Mouse (Mus musculus) intestine, embryonic 16.5 days (tissue): Measurements from ENCODE around the gene Zfp445. TPM values are rescaled to one million over a fixed set of nuclear protein-coding genes. Genes with fewer than 3 reads are reported as not detected.
A peak's percentile ranks its signal among the peaks of the same experiment; 100 is the strongest.
"Not testable (repeated sequence)": the region's sequence is repeated elsewhere in the genome, so short reads cannot be mapped to it uniquely, and the experiment has no call there.

Source experiments
- ATAC-seq: fragments of 200-750 bp; cut with Nextera tagmentation; 2 replicates; pipeline ENCODE4 v1.8.0; 2017; ENCODE audit warnings: moderate TSS enrichment, moderate library complexity
- H3K27ac ChIP-seq: fragments of 300-500 bp; sonication (generic); 2 replicates; pipeline ENCODE4 v1.5.1; 2014; ENCODE audit warnings: mild to moderate bottlenecking, low read length
- H3K27me3 ChIP-seq: fragments of 300-500 bp; sonication (generic); replicated peaks from 2 replicates; pipeline ENCODE4 v1.6.1; 2014; ENCODE audit warnings: low read length, control low read depth, mixed read lengths; ENCODE audit not compliant: control insufficient read depth, insufficient read depth
- H3K36me3 ChIP-seq: fragments of 300-500 bp; sonication (generic); 2 replicates; pipeline ENCODE4 v1.6.1; 2014; ENCODE audit warnings: low read length, control low read depth; ENCODE audit not compliant: control insufficient read depth, insufficient read depth
- H3K4me1 ChIP-seq: fragments of 300-500 bp; sonication (generic); 2 replicates; pipeline ENCODE4 v1.6.1; 2014; ENCODE audit warnings: low read length, control low read depth, mixed read lengths; ENCODE audit not compliant: control insufficient read depth, insufficient read depth
- H3K4me2 ChIP-seq: fragments of 300-500 bp; sonication (generic); 2 replicates; pipeline ENCODE4 v1.6.1; 2014; ENCODE audit warnings: low read depth, low read length, control low read depth
- H3K4me3 ChIP-seq: fragments of 300-500 bp; sonication (generic); 2 replicates; pipeline ENCODE4 v1.5.1; 2014; ENCODE audit warnings: mild to moderate bottlenecking, low read length
- H3K9ac ChIP-seq: fragments of 300-500 bp; sonication (generic); 2 replicates; pipeline ENCODE4 v1.6.1; 2014; ENCODE audit warnings: low read depth, low read length
- H3K9me3 ChIP-seq: fragments of 300-500 bp; sonication (generic); 2 replicates; pipeline ENCODE4 v1.6.1; 2016; ENCODE audit warnings: low read length, control low read depth; ENCODE audit not compliant: control insufficient read depth
- WGBS: fragments of 180-500 bp; shearing (Covaris S2); extraction: QIAGEN DNeasy Blood & Tissue Kit; methylation state at CpG from one replicate; pipeline ENCODE4 v1.1.7; 2014; 5-methylcytosine and 5-hydroxymethylcytosine counted together
- polyA plus RNA-seq: library from polyadenylated mRNA; unstranded; fragments of >200 nt; fragmentation: Nextera tagmentation; extraction: Ambion mirVana; gene quantifications from 2 replicates; pipeline ENCODE4 v1.2.1, GENCODE M21; 2015

The Zfp445 gene
- polyA plus RNA-seq, 1 experiment from 2014 or later: 41.3 TPM

DNA sequence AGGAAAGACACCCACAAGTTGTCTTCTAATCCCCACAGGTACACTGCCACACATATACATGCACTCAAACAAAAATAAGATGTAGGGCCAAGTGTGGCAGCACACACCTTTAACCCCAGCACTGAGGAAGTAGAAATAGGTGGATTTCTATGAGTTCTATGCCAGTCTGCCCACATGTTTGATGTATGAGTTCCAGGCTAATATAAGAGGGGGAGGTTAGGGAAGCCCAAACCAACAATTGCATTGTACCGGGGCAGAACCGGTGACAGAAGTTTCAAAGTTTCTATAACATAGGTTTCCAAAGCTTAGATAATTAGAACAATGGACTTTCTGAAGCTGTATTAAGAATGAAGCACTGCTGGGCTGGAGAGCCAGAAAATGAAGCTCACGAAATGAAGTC, 958 bp downstream of the Zfp445 start:
- H3K27me3 ChIP-seq: no peaks in the 10 kb centered on the region
- ATAC-seq: no peak
- peak overlapping the region; percentile 64 for H3K4me2 ChIP-seq
- peak overlapping the region; percentile 94 for H3K9ac ChIP-seq
- peak overlapping the region; percentile 80 for H3K4me3 ChIP-seq
- 58% methylated on average over 3 of the region's 3 CpGs for WGBS
- H3K4me1 ChIP-seq: peaks cover 9% of the 10 kb centered on the region
- peaks cover 20% of the 10 kb centered on the region; the same call in 1 of the 2 replicates for H3K9me3 ChIP-seq
- H3K27ac ChIP-seq: no peak overlapping the region
- H3K36me3 ChIP-seq: peaks cover 23% of the 10 kb centered on the region

DNA sequence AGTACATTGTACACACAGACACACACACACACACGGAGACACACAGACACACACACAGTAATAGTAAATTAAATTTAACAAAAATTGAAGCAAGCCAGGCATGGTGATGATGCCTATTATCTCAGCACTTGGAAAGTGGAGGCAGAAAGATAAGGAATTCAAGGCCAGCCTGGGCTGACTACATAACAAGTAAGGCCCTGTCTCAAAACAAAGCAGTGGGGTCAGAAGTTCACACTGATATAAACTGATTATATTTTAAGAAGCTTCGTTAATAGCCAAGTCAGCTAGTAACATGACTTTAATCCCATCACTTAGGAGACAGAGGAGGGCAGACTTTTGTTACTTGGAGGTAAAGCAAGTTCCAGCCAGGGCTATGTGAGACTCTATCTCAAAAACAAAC, 2.1 kb downstream of the Zfp445 start:
- Histone ChIP-seq H3K9ac (no peak overlapping the region), H3K36me3 (peaks cover 33% of the 10 kb centered on the region), H3K4me2 (no peak overlapping the region), H3K27me3 (no peaks in the 10 kb centered on the region), H3K27ac (no peak overlapping the region), H3K4me3 (no peak overlapping the region), H3K4me1 (peaks cover 9% of the 10 kb centered on the region), H3K9me3 (peaks cover 29% of the 10 kb centered on the region)
- WGBS: 49% methylated on average over 2 of the region's 2 CpGs
- no peak for ATAC-seq

- no peak overlapping the region for H3K4me3 ChIP-seq
- H3K9me3 ChIP-seq: peaks cover 35% of the 10 kb centered on the region
- H3K27ac ChIP-seq: no peak overlapping the region
- peaks cover 7% of the 10 kb centered on the region for H3K4me1 ChIP-seq
- no peak overlapping the region for H3K4me2 ChIP-seq
- ATAC-seq: no peak
- H3K9ac ChIP-seq: no peak overlapping the region
- peaks cover 60% of the 10 kb centered on the region for H3K36me3 ChIP-seq
- no peaks in the 10 kb centered on the region for H3K27me3 ChIP-seq
Measured at GRCm38 (mm10) chr9:122860752-122861151, 5.1 kb downstream of the Zfp445 start.

- WGBS: 99% methylated on average over 3 of the region's 3 CpGs
- H3K36me3 ChIP-seq: peaks cover 87% of the 10 kb centered on the region
- ATAC-seq: no peak
- no peak overlapping the region for H3K9ac ChIP-seq
- no peaks in the 10 kb centered on the region for H3K27me3 ChIP-seq
- no peaks in the 10 kb centered on the region for H3K4me1 ChIP-seq
- H3K9me3 ChIP-seq: peaks cover 39% of the 10 kb centered on the region
- H3K27ac ChIP-seq: no peak overlapping the region
- H3K4me2 ChIP-seq: no peak overlapping the region
- no peak overlapping the region for H3K4me3 ChIP-seq
Measured at GRCm38 (mm10) chr9:122856716-122857115, 9.1 kb downstream of the Zfp445 start.

DNA sequence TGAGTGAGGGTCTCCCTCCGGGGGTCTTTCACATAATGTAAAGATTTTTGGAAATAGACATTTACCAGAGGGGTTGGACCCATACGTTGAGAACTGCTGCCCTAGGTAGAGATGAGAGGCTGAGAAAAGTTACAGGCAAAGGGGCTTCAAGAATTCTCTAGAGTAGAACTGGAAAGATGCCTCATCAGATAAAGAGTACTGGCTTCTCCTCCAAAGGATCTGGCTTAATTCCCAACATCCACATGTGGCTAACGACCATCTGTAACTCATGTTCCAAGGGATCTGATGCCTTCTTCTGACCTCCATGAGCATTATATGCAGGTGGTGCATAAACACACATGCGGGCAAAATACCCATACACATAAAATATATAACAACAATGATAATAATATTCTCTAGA, 10.2 kb downstream of the Zfp445 start:
- no peak overlapping the region for H3K27ac ChIP-seq
- H3K9me3 ChIP-seq: peaks cover 34% of the 10 kb centered on the region
- H3K27me3 ChIP-seq: no peaks in the 10 kb centered on the region
- no peak overlapping the region for H3K9ac ChIP-seq
- WGBS: 95% methylated on average over 4 of the region's 4 CpGs
- no peak overlapping the region for H3K4me2 ChIP-seq
- no peak for ATAC-seq
- H3K4me1 ChIP-seq: no peaks in the 10 kb centered on the region
- no peak overlapping the region for H3K4me3 ChIP-seq
- peaks cover 80% of the 10 kb centered on the region for H3K36me3 ChIP-seq

DNA sequence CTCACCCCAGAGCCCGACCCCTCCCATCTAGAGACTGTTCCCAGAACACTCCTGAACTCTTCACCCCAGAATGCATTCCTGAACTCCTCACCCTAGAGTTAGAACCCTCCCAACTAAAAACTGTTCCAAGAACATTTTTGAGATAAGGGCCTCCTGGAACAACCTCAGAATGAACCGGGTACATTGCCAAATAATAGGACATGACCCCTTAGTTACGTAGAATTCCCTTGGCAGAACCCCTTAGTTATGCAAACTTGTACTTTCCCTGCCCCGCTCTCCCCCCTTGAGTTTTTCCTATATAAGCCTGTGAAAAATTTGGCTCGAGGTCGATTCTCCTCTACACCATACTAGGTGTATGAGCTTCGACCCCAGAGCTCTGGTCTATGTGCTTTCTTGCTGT, 10.7 kb downstream of the Zfp445 start:
- H3K36me3 ChIP-seq: peaks cover 80% of the 10 kb centered on the region
- not testable (repeated sequence) for H3K9ac ChIP-seq, H3K27me3 ChIP-seq, ATAC-seq, H3K4me3 ChIP-seq, H3K27ac ChIP-seq, H3K4me2 ChIP-seq, H3K4me1 ChIP-seq
- H3K9me3 ChIP-seq: peaks cover 29% of the 10 kb centered on the region
- 91% methylated on average over 1 of the region's 7 CpGs for WGBS

DNA sequence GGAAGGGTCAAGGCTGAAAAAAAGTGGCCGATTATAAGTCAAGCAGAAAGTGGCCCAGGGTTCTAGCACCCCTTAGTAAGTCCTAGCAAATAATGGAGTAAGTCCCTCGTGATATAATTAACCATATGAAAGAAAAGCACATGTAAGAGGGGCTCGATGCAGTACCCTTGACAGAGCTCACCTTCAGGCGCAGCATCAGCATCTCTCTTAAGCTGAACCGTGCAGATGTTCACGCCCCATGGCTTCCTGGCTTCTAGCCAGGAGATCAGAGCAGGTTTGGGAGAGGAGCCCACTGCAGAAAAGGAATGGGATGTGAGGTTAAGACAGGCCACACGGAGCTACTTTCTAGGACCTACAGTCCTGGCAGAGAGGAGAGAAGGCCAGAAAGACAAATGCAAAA, 11.3 kb downstream of the Zfp445 start:
- H3K4me1 ChIP-seq: no peaks in the 10 kb centered on the region
- H3K4me2 ChIP-seq: no peak overlapping the region
- no peaks in the 10 kb centered on the region for H3K27me3 ChIP-seq
- H3K9ac ChIP-seq: no peak overlapping the region
- no peak overlapping the region for H3K4me3 ChIP-seq
- H3K9me3 ChIP-seq: peaks cover 24% of the 10 kb centered on the region
- H3K36me3 ChIP-seq: peaks cover 80% of the 10 kb centered on the region
- no peak for ATAC-seq
- no peak overlapping the region for H3K27ac ChIP-seq
- WGBS: 93% methylated on average over 7 of the region's 7 CpGs

GRCm38 (mm10) chr9:122847811-122848311, 17.9 kb downstream of the Zfp445 start:
- not testable (repeated sequence) for H3K4me2 ChIP-seq, H3K4me1 ChIP-seq, H3K4me3 ChIP-seq, H3K9ac ChIP-seq, H3K9me3 ChIP-seq, H3K27me3 ChIP-seq, ATAC-seq, H3K27ac ChIP-seq
- peaks cover 28% of the 10 kb centered on the region for H3K36me3 ChIP-seq
- WGBS: 85% methylated on average over 7 of the region's 8 CpGs

GRCm38 (mm10) chr9:122846156-122846555, 19.6 kb downstream of the Zfp445 start:
- no peak for ATAC-seq
- Histone ChIP-seq H3K4me2 (no peak overlapping the region), H3K36me3 (peaks cover 15% of the 10 kb centered on the region; the same call in 1 of the 2 replicates), H3K27me3 (no peaks in the 10 kb centered on the region), H3K27ac (no peak overlapping the region), H3K4me1 (no peaks in the 10 kb centered on the region), H3K4me3 (no peak overlapping the region), H3K9ac (no peak overlapping the region), H3K9me3 (no peaks in the 10 kb centered on the region)

GRCm38 (mm10) chr9:122845621-122846020, 20.2 kb downstream of the Zfp445 start:
- Histone ChIP-seq H3K36me3 (peaks cover 13% of the 10 kb centered on the region; the same call in 1 of the 2 replicates), H3K4me1 (no peaks in the 10 kb centered on the region), H3K4me3 (no peak overlapping the region), H3K9me3 (no peaks in the 10 kb centered on the region), H3K27ac (no peak overlapping the region), H3K9ac (no peak overlapping the region), H3K27me3 (no peaks in the 10 kb centered on the region), H3K4me2 (no peak overlapping the region)
- no peak for ATAC-seq
- 83% methylated on average over 3 of the region's 3 CpGs for WGBS
